Mouse (Mus musculus): ENCODE results near the gene Sumo2. TPM values are rescaled to one million over a fixed set of nuclear protein-coding genes. Genes with fewer than 3 reads are reported as not detected.
"Not testable (repeated sequence)": the region's sequence is repeated elsewhere in the genome, so short reads cannot be mapped to it uniquely, and the experiment has no call there.

The Sumo2 gene
- polyA plus RNA-seq, 1 experiment from 2014 or later, result 930 TPM

DNA sequence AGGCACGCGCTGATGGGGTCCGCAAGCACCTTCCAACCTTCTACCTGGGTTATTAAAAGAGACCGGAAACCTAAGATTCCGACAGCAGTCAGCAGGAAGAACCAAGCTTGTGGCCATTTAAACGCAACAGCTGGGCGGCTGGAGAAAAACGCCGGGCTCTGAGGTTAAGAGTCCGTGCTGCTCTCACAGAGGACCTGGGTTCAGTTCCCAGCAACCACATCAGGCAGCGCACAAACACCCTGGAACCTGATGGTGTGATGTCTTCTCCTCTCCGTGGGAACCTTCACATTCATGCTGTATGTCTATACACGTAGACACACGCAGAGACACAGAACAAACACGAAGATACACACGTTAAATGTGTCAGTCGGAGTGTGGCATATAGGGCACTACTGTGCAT, 19.6 kb upstream of the Sumo2 start:
- no peak overlapping the region for H3K4me2 ChIP-seq (ENCODE audit: low read depth, low read length)
- no peak for ATAC-seq (ENCODE audit: low read depth)
- no peak overlapping the region for H3K9ac ChIP-seq (ENCODE audit: low read length)
- 70% methylated on average over 17 of the region's 17 CpGs for whole genome bisulfite sequencing
- H3K36me3 ChIP-seq (ENCODE audit: control insufficient read depth, insufficient read depth, low read length), result no peaks in the 10 kb centered on the region
- H3K27ac ChIP-seq (ENCODE audit: low read length), result no peak overlapping the region
- no peaks in the 10 kb centered on the region for H3K27me3 ChIP-seq (ENCODE audit: control insufficient read depth, insufficient read depth, low read depth, low read length)
- H3K4me1 ChIP-seq (replicated peaks; ENCODE audit: control insufficient read depth, insufficient read depth, low read length), result no peaks in the 10 kb centered on the region
- H3K4me3 ChIP-seq (ENCODE audit: low read length), result no peak overlapping the region
- H3K9me3 ChIP-seq (ENCODE audit: control insufficient read depth, low read length), result no peaks in the 10 kb centered on the region

DNA sequence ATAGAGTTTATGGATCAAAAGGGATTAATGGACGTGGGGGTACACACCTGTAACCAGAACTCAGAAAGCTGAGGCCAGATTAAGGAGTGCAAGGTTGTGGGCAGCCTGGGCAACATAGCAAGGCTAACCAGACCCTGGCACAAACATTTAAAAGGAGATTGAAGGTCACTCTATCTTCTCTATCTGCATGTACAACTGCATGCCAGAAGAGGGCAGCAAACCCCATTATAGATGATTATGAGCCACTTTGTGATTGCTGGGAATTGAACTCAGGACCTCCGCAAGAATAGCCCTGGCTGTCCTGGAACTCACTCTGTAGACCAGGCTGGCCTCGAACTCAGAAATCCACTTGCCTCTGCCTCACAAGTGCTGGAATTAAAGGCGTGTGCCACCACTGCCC, 16.7 kb upstream of the Sumo2 start:
- Histone ChIP-seq H3K36me3 (ENCODE audit: control insufficient read depth, insufficient read depth, low read length) (no peaks in the 10 kb centered on the region), H3K27me3 (ENCODE audit: control insufficient read depth, insufficient read depth, low read depth, low read length) (no peaks in the 10 kb centered on the region), H3K27ac (ENCODE audit: low read length) (no peak overlapping the region), H3K4me2 (ENCODE audit: low read depth, low read length) (no peak overlapping the region), H3K9ac (ENCODE audit: low read length) (no peak overlapping the region), H3K4me3 (ENCODE audit: low read length) (no peak overlapping the region), H3K9me3 (ENCODE audit: control insufficient read depth, low read length) (no peaks in the 10 kb centered on the region), H3K4me1 (replicated peaks; ENCODE audit: control insufficient read depth, insufficient read depth, low read length) (no peaks in the 10 kb centered on the region)
- 58% methylated on average over 4 of the region's 4 CpGs for WGBS
- no peak for ATAC-seq (ENCODE audit: low read depth)

DNA sequence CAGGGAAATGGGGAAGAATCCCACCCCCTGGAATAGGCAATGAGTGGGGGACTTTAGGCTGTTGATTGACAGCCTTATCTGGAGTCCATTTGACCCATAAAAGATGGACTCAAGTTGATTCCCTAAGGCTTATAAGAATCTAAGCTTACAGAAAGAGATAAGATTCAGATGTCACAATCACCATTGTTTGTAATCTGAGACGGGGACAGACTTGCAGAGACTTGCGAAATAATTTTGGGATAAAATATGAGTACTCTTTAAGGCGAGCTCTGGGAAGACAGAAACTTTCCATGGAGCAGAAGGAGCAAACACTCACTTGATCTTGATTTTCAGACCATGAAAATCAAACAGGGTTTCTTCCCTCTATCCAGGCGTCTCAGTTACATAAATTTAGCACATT, 7.5 kb upstream of the Sumo2 start:
- 33% methylated on average over 4 of the region's 4 CpGs for WGBS
- no peaks in the 10 kb centered on the region for H3K9me3 ChIP-seq (ENCODE audit: control insufficient read depth, low read length)
- H3K4me3 ChIP-seq (ENCODE audit: low read length), result no peak overlapping the region
- H3K27ac ChIP-seq (ENCODE audit: low read length), result no peak overlapping the region
- H3K4me1 ChIP-seq (replicated peaks; ENCODE audit: control insufficient read depth, insufficient read depth, low read length), result no peaks in the 10 kb centered on the region
- no peaks in the 10 kb centered on the region for H3K27me3 ChIP-seq (ENCODE audit: control insufficient read depth, insufficient read depth, low read depth, low read length)
- H3K36me3 ChIP-seq (ENCODE audit: control insufficient read depth, insufficient read depth, low read length), result no peaks in the 10 kb centered on the region
- ATAC-seq (ENCODE audit: low read depth), result peak; percentile 56; the same call in 1 of the 2 replicates
- no peak overlapping the region for H3K9ac ChIP-seq (ENCODE audit: low read length)
- no peak overlapping the region for H3K4me2 ChIP-seq (ENCODE audit: low read depth, low read length)

DNA sequence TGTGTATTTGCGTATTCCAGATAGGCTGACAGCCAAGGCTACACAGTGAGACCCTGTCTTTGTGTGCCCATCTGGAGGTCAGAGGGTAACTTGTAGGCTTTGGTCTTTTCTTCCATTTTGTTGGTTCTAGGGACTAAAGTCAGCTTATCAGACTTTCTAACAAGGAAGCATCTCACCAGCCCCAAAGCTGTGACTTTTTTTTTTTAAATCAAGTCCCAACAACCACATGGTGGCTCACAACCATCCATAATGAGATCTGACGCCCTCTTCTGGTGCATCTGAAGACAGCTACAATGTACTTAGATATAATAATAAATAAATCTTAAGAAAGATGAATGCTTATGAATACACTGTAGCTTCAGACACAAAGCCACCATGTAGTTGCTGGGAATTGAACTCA, 2.0 kb upstream of the Sumo2 start:
- H3K4me1 ChIP-seq (replicated peaks; ENCODE audit: control insufficient read depth, insufficient read depth, low read length), result peaks cover 4% of the 10 kb centered on the region
- no peaks in the 10 kb centered on the region for H3K9me3 ChIP-seq (ENCODE audit: control insufficient read depth, low read length)
- no peak overlapping the region for H3K9ac ChIP-seq (ENCODE audit: low read length)
- no peaks in the 10 kb centered on the region for H3K27me3 ChIP-seq (ENCODE audit: control insufficient read depth, insufficient read depth, low read depth, low read length)
- ATAC-seq (ENCODE audit: low read depth), result no peak
- peaks cover 7% of the 10 kb centered on the region for H3K36me3 ChIP-seq (ENCODE audit: control insufficient read depth, insufficient read depth, low read length)
- no peak overlapping the region for H3K27ac ChIP-seq (ENCODE audit: low read length)
- WGBS, result 58% methylated on average over 2 of the region's 2 CpGs
- no peak overlapping the region for H3K4me3 ChIP-seq (ENCODE audit: low read length)
- H3K4me2 ChIP-seq (ENCODE audit: low read depth, low read length), result no peak overlapping the region

DNA sequence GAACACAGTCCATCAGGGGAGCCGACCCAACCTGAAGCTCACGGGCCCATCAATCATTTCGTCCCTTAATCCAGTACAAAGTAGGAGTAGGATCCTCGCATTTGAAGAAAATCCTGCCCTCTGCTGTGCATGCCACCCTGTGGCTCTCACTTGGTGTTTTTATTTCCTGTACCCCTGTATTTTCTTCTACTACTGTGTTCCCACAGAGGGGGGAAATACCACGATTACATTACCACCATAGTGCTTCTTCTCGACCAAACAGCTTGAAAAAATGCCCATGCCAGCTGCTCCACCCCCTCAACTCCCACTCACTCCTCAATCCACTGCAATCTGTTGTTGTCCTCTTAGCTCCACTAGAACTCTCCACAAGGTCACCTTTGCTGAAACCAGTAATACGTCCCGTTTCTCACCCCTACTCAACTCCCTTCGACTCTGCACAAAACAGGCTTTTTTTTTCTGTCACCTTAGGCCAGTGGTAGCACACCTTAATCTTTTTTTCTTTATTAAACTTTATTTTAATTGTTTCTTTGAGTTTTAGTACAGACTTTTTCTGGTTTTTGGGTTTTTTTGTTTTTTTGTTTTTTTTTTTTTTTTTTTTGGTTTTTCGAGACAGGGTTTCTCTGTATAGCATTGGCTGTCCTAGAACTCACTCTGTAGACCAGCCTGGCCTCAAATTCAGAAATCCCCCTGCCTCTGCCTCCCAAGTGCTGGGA, 936 bp upstream of the Sumo2 start:
- Histone ChIP-seq H3K27me3 (ENCODE audit: control insufficient read depth, insufficient read depth, low read depth, low read length) (no peaks in the 10 kb centered on the region), H3K27ac (ENCODE audit: low read length) (peak overlapping the region; percentile 100), H3K4me3 (ENCODE audit: low read length) (no peak overlapping the region), H3K9ac (ENCODE audit: low read length) (no peak overlapping the region), H3K9me3 (ENCODE audit: control insufficient read depth, low read length) (no peaks in the 10 kb centered on the region), H3K4me1 (replicated peaks; ENCODE audit: control insufficient read depth, insufficient read depth, low read length) (peaks cover 4% of the 10 kb centered on the region), H3K4me2 (ENCODE audit: low read depth, low read length) (peak overlapping the region; percentile 55; the same call in 1 of the 2 replicates), H3K36me3 (ENCODE audit: control insufficient read depth, insufficient read depth, low read length) (peaks cover 16% of the 10 kb centered on the region)
- WGBS, result 78% methylated on average over 10 of the region's 10 CpGs
- no peak for ATAC-seq (ENCODE audit: low read depth)

DNA sequence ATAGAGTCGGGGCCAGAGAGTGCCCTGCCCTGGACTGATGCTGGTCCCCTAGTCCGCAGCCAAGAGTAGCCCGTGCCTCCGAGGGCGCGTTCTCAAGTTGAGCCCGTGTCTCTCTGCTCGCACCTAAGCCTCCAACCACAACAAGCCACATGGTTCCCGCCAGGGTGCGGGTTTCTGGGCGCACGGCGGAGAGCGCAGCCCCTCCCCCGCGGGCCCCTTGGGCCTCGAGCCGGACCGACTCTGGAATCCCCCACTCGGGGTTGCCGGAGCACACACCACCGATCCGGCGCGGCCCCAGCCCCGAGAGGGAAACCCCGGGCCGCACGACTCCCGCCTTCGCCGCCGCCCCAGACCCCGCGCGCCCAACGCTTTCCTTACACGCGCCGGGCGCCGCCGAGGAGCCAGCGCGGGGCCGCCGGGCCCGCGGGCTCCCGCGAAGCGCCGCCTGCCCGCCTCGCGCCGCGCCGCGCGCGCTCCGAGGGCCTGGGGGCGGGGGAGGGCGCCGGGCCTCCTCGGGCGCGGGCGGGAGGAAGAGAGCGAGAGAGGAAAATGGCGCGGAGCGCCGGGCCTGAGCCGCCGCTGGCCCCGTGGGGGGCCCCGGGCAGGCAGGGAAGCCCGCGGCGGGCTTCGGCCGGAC, 557 bp downstream of the Sumo2 start:
- peak overlapping the region; percentile 97 for H3K4me3 ChIP-seq (ENCODE audit: low read length)
- peaks cover 4% of the 10 kb centered on the region for H3K4me1 ChIP-seq (replicated peaks; ENCODE audit: control insufficient read depth, insufficient read depth, low read length)
- H3K36me3 ChIP-seq (ENCODE audit: control insufficient read depth, insufficient read depth, low read length), result peaks cover 21% of the 10 kb centered on the region
- H3K27ac ChIP-seq (ENCODE audit: low read length), result peak overlapping the region; percentile 100
- no peaks in the 10 kb centered on the region for H3K9me3 ChIP-seq (ENCODE audit: control insufficient read depth, low read length)
- H3K27me3 ChIP-seq (ENCODE audit: control insufficient read depth, insufficient read depth, low read depth, low read length), result no peaks in the 10 kb centered on the region
- peak overlapping the region; percentile 67 for H3K4me2 ChIP-seq (ENCODE audit: low read depth, low read length)
- ATAC-seq (ENCODE audit: low read depth), result peak; percentile 81
- H3K9ac ChIP-seq (ENCODE audit: low read length), result peak overlapping the region; percentile 99
- 0% methylated on average over 44 of the region's 84 CpGs for WGBS

DNA sequence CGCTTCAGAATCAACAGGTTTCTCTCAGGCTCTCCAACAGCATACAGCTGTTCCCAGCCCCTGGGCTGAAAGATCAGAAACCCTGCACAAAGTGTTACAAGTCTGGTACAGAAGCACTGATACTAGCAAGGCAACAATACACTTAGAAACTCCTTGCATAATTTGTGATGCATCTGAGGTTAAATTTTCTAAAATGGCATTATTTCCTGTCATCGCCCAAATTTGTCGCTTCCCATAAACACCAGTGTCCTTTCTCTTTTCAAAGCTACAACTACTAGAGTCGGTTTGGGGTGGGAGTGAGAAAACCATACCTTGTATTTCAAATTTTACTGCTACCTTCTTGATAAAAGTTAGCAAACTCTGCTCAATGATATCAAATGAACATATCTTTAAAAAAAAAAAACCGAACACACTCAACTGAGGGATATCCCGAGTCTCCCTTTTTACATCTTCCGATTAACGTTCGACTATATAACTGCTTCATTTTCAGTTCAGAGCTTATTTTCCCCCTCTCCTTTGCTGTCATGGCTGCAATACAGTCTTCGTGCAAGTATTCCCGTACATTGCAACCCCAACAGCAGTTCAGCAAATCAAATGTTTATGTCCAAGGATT, 1.2 kb downstream of the Sumo2 start:
- ATAC-seq (ENCODE audit: low read depth), result no peak

DNA sequence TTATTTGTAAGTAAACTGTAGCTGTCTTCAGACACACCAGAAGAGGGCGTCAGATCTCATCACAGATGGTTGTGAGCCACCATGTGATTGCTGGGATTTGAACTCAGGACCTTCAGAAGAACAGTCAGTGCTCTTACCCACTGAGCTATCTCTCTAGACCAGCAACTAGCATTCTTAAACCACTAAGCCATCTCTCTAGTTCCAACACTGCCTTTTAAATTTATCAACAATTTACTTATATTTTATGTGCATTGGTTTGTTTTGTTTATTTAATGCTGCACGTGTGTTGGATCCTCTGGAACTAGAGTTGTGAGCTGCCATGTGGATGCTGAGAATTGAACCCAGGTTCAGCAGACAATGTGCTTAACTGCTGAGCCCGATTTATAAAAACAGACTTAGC, 9.6 kb downstream of the Sumo2 start:
- H3K9ac ChIP-seq (ENCODE audit: low read length); H3K4me2 ChIP-seq (ENCODE audit: low read depth, low read length); H3K4me1 ChIP-seq (replicated peaks; ENCODE audit: control insufficient read depth, insufficient read depth, low read length); ATAC-seq (ENCODE audit: low read depth); H3K4me3 ChIP-seq (ENCODE audit: low read length); H3K9me3 ChIP-seq (ENCODE audit: control insufficient read depth, low read length); H3K27me3 ChIP-seq (ENCODE audit: control insufficient read depth, insufficient read depth, low read depth, low read length); H3K27ac ChIP-seq (ENCODE audit: low read length): not testable (repeated sequence)
- peaks cover 45% of the 10 kb centered on the region for H3K36me3 ChIP-seq (ENCODE audit: control insufficient read depth, insufficient read depth, low read length)
- WGBS, result 63% methylated on average over 3 of the region's 3 CpGs

More for the DNA sequence above, 1.2 kb downstream of the Sumo2 start:
- H3K27ac ChIP-seq (ENCODE audit: low read length), result peak overlapping the region; percentile 100
- peaks cover 4% of the 10 kb centered on the region for H3K4me1 ChIP-seq (replicated peaks; ENCODE audit: control insufficient read depth, insufficient read depth, low read length)
- H3K9ac ChIP-seq (ENCODE audit: low read length), result peak overlapping the region; percentile 99
- H3K4me2 ChIP-seq (ENCODE audit: low read depth, low read length), result peak overlapping the region; percentile 67
- 2% methylated on average over 11 of the region's 11 CpGs for WGBS
- H3K9me3 ChIP-seq (ENCODE audit: control insufficient read depth, low read length), result no peaks in the 10 kb centered on the region
- H3K36me3 ChIP-seq (ENCODE audit: control insufficient read depth, insufficient read depth, low read length), result peaks cover 25% of the 10 kb centered on the region
- no peaks in the 10 kb centered on the region for H3K27me3 ChIP-seq (ENCODE audit: control insufficient read depth, insufficient read depth, low read depth, low read length)
- peak overlapping the region; percentile 97 for H3K4me3 ChIP-seq (ENCODE audit: low read length)

DNA sequence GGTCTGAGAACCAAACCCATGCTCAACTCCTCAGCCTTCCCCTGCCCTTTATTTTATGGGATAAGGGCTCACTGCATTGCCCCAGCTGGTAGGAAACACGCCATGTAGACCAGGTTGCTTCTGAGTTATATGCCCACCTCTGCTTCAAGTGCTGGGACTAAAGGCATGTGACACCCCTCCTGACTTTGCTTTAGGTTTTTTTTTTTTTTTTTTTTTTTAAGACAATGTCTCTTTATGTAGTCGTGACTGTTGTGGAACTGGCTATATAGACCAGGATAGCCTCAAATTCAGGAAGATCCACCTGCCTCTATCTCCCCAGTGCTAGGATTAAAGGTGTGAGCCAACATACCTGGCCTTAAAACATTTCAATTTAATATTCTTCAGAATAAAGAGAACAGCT, 13.4 kb downstream of the Sumo2 start:
- Histone ChIP-seq H3K36me3 (ENCODE audit: control insufficient read depth, insufficient read depth, low read length) (peaks cover 32% of the 10 kb centered on the region), H3K27ac (ENCODE audit: low read length) (no peak overlapping the region), H3K9ac (ENCODE audit: low read length) (no peak overlapping the region), H3K9me3 (ENCODE audit: control insufficient read depth, low read length) (no peaks in the 10 kb centered on the region), H3K4me2 (ENCODE audit: low read depth, low read length) (no peak overlapping the region), H3K4me3 (ENCODE audit: low read length) (no peak overlapping the region), H3K27me3 (ENCODE audit: control insufficient read depth, insufficient read depth, low read depth, low read length) (no peaks in the 10 kb centered on the region), H3K4me1 (replicated peaks; ENCODE audit: control insufficient read depth, insufficient read depth, low read length) (no peaks in the 10 kb centered on the region)
- WGBS, result 65% methylated on average over 2 of the region's 2 CpGs
- ATAC-seq (ENCODE audit: low read depth), result no peak
